Mouse (Mus musculus): ENCODE measurements around the gene B4galt7.
A peak's percentile ranks its signal among the peaks of the same experiment; 100 is the strongest.
"Not testable (repeated sequence)": the region's sequence is repeated elsewhere in the genome, so short reads cannot be mapped to it uniquely, and the experiment has no call there.

B4galt7 gene

GRCm38 (mm10) chr13:55596802-55597201, 2.9 kb upstream of the B4galt7 start:
- DNase-seq (ENCODE audit: low spot score), result no peak

- peak; percentile 68 for DNase-seq (ENCODE audit: low spot score)
These were observed 961 bp downstream of the B4galt7 start for GRCm38 (mm10) chr13:55600657-55601056.

DNA sequence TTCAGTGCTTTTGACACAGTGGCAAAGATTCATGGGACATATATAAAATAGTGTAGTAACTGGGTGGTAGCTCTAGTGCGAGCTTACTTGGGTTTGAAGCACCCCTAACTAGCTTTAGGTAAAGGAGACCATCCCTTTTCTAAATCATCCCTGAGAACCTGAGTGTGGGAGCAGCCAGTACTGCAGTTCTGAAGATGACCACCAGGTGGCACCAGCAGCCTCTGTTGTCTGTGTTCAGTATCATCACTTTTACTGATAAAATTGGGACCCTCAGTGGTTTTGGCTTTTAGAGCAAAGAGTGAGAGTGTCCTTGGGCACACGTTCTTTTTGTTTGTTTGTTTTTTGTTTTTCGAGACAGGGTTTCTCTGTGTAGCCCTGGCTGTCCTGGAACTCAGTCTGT, 1.9 kb downstream of the B4galt7 start:
- peak; percentile 84 for DNase-seq (ENCODE audit: low spot score)

DNA sequence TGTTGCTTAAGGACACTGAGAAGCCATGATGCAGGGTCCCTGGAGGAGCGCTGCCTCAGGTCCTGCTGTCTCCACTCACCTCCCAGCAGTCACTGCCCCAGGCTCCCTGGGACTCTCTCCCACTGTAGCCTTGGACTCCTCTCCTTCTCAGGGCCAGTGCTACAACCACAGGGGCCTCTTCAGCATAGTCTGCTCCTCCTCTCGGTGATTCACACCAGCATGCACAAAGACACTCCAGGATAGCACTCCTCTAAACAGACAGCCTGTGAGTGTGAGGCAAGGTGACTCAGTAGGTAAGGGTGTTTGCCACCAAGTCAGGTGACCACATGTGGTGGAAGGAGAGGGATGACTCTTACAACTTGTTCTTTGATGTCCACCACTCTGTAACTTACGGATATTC, 4.9 kb downstream of the B4galt7 start:
- DNase-seq (ENCODE audit: low spot score), result no peak

DNA sequence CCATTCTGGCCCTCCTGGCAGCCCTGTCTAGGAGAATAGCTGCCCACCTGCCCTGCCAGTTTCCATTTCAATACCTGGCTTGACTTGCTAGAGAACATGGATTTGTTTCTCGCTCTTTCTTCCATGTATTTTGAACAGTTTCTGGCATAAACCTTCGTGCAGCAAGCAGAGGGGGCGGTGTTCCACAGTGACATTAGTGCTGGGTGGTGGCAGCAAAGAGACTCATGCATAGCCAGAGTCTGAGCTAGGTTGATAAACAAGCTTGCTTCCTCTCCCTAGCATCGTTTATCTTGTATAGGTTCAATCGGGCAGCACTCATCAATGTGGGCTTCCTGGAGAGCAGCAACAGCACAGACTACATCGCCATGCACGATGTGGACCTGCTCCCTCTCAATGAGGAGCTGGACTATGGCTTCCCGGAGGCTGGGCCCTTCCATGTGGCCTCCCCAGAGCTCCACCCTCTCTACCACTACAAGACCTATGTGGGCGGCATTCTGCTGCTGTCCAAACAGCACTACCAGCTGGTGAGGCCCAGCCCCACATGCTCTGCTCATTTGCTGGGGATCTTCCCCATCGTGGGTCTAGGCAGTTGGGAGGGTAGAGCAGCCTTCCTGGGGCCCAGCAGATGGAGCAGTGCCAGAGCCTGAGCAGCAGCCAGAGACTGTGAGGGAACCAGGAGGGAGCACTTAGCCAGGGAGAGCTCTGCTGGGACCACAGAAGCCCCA, 7.4 kb downstream of the B4galt7 start:
- DNase-seq (ENCODE audit: low spot score), result peak; percentile 80

DNA sequence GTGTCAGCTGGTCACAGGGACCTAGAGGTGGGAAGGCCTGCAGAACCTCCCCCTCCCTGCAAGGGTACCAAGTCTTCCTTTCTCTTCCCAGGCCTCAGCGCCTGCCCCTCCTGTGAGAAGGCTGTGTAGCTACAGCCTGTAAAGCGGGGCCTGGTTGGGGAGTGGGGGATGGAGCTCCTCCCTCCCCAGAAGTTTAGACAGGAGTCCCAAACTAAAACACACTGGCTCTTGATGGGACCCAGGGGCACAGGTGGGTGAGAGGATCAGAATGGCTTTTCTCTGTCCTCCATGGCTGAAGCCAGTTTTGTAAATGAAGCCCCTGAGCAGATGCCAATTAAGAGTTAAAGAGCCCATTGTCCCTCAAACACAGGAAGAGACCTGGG, 7.9 kb downstream of the B4galt7 start:
- no peak for DNase-seq (ENCODE audit: low spot score)

- no peak for DNase-seq (ENCODE audit: low spot score)
These were observed 12.3 kb downstream of the B4galt7 start for GRCm38 (mm10) chr13:55611996-55612395.

DNA sequence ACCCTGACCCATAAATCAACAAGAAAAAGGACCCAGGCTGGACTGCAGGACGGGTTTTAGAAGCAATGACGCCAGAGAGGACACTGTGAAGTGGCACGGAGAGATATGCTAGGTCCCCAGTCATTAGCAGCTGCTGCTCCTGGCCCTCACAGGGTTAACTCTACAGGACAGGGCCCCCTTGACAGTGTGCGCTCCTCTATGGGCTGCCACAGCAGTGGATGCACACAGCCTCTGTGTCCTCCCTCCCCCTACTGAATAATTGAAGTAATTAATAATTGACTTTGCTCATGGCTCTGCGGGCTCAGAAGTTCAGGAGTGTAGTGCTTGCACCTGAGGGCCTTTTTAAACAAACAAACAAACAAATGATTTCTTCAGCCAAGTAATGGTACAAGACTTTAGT, 13.8 kb downstream of the B4galt7 start:
- no peak for DNase-seq (ENCODE audit: low spot score)

DNA sequence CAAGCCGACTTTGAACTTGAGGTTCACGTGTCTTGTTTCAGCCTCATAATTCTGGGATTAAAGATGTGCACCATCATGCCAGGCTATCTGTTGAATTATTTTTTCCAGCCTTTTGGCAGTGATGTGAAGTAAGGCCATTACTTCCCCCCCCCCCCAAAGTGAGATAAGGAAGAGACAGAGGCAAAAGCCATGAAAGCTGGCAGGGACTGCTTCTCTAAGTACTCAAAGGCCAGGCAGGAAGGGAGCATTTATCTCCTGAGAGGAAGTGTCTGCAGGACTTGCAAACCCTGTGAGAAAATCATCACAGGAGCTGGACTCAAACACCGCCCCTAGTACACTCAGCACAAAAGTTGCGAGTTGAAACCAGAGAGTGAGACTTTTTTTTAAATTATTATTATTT, 19.6 kb downstream of the B4galt7 start:
- no peak for DNase-seq (ENCODE audit: low spot score)

GRCm38 (mm10) chr13:55620275-55620674, 20.6 kb downstream of the B4galt7 start:
- no peak for DNase-seq (ENCODE audit: low spot score)

- not testable (repeated sequence) for DNase-seq (ENCODE audit: low spot score)
These were observed 22.5 kb downstream of the B4galt7 start for GRCm38 (mm10) chr13:55622156-55622648.

- peak; percentile 95 for DNase-seq (ENCODE audit: low spot score)
These were observed 23.2 kb downstream of the B4galt7 start, which contains the start of gene Caml for GRCm38 (mm10) chr13:55622649-55623541. Gene Caml, plus strand, starts transcription at chr13:55623005.

GRCm38 (mm10) chr13:55634639-55635127, 35.0 kb downstream of the B4galt7 start, which contains the start of gene Ddx46:
Gene Ddx46, plus strand, starts transcription at chr13:55635027.
- peak; percentile 93 for DNase-seq (ENCODE audit: low spot score)

DNA sequence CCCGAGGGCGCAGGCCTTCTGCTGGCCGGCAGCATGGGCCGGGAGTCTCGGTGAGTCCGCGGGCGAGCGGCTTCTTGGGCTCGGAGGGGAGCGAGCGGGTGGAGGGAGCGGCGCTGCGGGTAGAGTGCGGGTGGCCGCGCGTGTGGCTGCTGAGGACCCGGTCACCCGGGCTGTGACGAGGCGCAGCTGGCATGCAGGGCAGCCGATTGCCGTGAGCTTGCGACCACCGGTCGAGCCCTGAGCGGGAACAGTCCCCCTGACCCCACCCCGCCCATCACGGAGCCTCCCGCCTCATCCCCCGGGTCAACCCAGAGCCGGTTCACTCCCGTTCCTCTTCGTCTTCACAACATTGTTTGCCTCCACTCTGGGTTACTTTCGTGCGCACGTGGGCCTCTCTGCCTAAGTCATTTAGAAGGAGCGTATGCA, 35.5 kb downstream of the B4galt7 start:
- peak; percentile 56 for DNase-seq (ENCODE audit: low spot score)

- peak; percentile 38 for DNase-seq (ENCODE audit: low spot score)
These were observed 36.7 kb downstream of the B4galt7 start for GRCm38 (mm10) chr13:55636185-55636983.

- DNase-seq (ENCODE audit: low spot score), result peak; percentile 89
These were observed 40.8 kb downstream of the B4galt7 start for GRCm38 (mm10) chr13:55640480-55640879.

DNA sequence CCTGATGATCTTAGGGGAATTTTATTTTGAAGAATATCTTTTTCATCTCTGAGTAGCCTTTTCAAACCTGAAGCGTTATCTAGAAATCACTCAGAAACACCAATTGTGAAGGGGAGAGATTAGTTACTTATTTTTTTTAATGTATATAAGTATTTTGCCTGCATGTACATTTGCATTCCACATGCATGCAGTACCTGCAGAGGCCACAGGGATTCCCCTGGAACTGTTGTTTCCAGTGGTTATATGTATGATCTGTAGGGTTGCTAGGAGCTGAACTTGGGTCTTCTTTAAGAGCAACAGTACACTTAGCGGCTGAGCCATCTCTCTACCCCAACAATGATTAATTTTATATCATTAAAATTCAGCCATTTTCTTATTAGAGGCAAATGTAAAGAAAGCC, 44.8 kb downstream of the B4galt7 start:
- peak; percentile 70 for DNase-seq (ENCODE audit: low spot score)

DNA sequence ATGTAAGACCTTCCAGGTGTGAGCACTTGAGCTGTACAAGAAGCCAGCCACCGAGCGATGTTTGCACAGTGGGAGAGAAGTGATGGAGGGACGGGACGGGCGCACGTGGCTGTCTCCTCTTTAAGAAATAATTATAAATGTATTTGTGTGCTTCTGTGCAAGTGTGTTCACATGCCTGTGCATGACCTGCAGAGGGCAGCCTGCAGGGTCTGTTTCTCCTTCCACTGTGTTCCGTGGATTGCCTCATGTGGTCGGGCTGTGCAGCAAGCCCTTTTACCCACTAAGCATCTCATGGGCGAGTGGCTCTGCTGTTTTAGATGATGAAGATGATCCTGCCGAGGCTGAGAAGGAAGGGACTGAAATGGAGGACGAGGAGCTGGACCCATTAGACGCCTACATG, 50.4 kb downstream of the B4galt7 start:
- DNase-seq (ENCODE audit: low spot score), result no peak

DNA sequence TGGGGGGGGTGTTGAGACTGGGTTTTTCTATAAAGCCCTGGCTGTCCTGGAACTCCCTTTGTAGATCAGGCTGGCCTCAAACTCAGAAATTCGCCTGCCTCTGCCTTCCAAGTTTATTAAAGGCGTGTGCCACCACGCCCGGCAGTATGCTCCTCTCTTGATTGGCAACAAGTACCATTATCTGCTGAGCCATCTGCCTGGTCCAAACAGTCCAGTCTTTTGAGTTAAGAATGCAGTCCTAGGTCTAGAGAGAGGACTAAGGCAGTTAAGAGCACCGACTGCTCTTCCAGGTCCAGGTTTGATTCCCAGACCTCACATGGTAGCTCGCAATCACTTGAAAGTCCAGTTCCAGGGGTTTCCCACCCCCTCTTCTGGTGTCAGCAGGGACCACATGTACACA, 51.3 kb downstream of the B4galt7 start:
- DNase-seq (ENCODE audit: low spot score), result no peak
